Mouse (Mus musculus): ENCODE data around the gene Phc3. TPM values are rescaled to one million over a fixed set of nuclear protein-coding genes. Genes with fewer than 3 reads are reported as not detected.

Gene Phc3
- polyA plus RNA-seq, 1 experiment from 2014 or later, result 29.3 TPM

DNA sequence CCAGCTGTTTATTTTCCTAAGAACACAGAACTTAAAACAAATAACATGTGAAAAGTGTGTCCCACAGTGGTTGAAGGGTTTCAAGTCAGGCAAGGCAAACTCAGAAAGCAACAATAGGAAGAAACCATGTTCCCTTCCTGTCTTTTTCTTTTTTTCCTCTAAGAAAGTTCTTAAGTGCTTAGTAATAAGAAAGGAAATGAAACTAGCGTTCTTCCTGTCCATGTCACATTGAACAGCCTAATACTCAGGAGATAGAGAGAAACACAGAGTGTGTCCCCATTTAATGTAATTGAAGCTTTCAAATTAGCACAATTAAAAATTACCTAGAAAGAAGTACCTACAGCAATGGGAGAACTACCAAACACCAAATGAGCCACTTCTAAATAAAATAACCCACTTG lies 64.6 kb downstream of the Phc3 start:
- no peaks in the 10 kb centered on the region for H3K27me3 ChIP-seq
- in situ Hi-C loops (cut with MboI; ENCODE audit: low pct_unique_long_range_greater_than_20kb), result no loop called here
- no peak for TF ChIP-seq CTCF (IDR thresholded peaks at IDR 0.05)
- no peak for ATAC-seq
- CTCF ChIA-PET, result interaction anchor here (1.4 kb wide), 1 partner anchor 11 kb away, joined by 4 read pairs; no protein-coding TSS in a partner anchor
- POLR2A ChIA-PET, result no interaction called here
- DNase-seq (ENCODE audit: low read depth, low spot score), result no peak

DNA sequence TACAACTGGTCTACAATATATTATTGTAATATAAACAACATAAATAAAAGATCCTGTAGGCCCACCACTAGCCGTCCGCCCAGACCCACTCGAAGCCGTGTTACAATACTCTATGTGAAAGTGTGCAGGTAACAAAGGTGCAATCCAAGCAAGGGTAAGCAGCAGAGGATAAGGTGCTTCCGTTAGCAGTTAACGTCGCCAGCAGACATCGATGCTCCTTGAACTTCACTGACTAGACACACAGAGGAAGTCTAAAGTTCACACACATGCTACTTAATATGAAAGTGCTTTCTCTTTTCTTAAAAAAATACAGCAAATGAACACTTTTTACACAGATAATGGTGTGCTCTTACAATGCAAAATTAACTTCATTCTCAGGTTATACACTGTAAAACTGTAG lies 69.8 kb downstream of the Phc3 start:
- POLR2A ChIA-PET, result no interaction called here

DNA sequence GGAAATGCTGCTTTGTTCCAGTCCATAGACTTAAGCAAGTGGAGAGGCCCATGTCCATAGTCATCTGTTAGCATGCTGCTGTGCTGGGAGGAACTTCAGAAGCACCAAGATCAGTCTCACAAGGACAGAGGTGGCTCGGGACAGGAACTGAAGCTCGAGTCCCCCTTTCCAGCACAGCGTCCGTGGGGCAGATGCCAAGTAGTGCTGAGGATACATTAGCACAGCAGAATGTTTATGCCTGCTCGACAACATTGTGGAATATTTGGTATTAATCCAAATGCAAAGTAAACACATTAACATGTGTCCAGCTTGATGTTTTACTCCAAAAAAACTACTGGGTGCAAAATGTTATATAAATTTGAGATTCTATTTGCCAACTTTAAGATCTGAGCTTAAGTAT lies 72.5 kb downstream of the Phc3 start:
- no peak for ATAC-seq
- in situ Hi-C loops (cut with MboI; ENCODE audit: low pct_unique_long_range_greater_than_20kb), result no loop called here
- no peak for DNase-seq (ENCODE audit: low read depth, low spot score)
- POLR2A ChIA-PET, result no interaction called here
- no peak for TF ChIP-seq CTCF (IDR thresholded peaks at IDR 0.05)
- no peaks in the 10 kb centered on the region for H3K27me3 ChIP-seq
- CTCF ChIA-PET, result interaction anchor here (1.9 to 2.2 kb wide), 2 partner anchors 23 to 29 kb away, joined by 5 to 8 read pairs; no protein-coding TSS in a partner anchor

More for the DNA sequence above, 69.8 kb downstream of the Phc3 start:
- H3K27me3 ChIP-seq, result no peaks in the 10 kb centered on the region
- CTCF ChIA-PET, result interaction anchor here (1.0 to 1.5 kb wide), 5 partner anchors 11 to 203 kb away, joined by 3 to 5 read pairs (median 4); no protein-coding TSS in a partner anchor
- DNase-seq (ENCODE audit: low read depth, low spot score), result no peak
- in situ Hi-C loops (cut with MboI; ENCODE audit: low pct_unique_long_range_greater_than_20kb), result no loop called here
- no peak for ATAC-seq
- no peak for TF ChIP-seq CTCF (IDR thresholded peaks at IDR 0.05)

DNA sequence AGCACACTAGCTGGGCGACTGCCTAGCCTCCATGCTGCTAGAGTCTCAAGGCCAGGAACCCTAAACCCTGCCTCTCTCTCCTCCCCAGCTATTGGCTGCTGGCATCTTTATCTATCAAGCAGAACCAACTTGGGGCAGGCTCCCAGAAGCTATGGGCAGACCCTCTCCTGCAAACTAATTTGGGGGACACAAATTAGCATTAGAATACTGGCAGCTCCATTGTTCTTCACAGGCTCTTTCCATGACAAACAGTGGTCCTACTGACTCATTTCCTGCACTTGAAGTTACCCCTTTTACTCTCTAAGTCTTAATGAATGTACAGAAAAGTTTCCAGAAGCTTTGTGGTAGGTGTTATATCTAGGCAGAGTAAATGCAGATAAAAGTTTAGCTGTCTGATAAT lies 80.2 kb downstream of the Phc3 start:
- no peak for TF ChIP-seq CTCF (IDR thresholded peaks at IDR 0.05)
- DNase-seq (ENCODE audit: low read depth, low spot score) (no peak), ATAC-seq (no peak)
- H3K27me3 ChIP-seq, result no peaks in the 10 kb centered on the region
- POLR2A ChIA-PET, result no interaction called here
- in situ Hi-C loops (cut with MboI; ENCODE audit: low pct_unique_long_range_greater_than_20kb), result no loop called here
- CTCF ChIA-PET, result interaction anchor here (0.5 to 1.9 kb wide), 6 partner anchors 8 to 97 kb away, joined by 3 to 5 read pairs (median 4); no protein-coding TSS in a partner anchor

DNA sequence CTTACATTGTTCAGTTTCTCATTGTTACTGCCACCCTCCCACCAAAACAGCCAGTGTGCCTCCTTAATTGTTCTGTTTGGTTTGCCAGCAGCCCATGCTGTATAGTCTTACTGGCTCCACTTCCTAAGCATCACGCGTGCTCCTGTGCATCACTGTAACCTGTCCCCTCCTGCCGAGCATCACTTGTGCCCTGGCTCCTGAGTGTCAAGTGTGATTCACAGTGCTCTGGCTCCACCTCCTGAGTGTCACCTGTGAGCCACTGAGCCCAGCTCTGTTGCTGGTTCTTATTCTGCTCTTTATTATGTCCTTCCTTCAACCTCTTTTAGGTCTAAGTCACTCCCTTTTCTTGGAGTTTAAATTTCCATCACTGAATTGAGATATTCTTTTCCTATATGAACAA lies 81.8 kb downstream of the Phc3 start:
- in situ Hi-C loops (cut with MboI; ENCODE audit: low pct_unique_long_range_greater_than_20kb), result no loop called here
- no peaks in the 10 kb centered on the region for H3K27me3 ChIP-seq
- POLR2A ChIA-PET, result no interaction called here
- CTCF ChIA-PET, result no interaction called here
- no peak for TF ChIP-seq CTCF (IDR thresholded peaks at IDR 0.05)
- DNase-seq (ENCODE audit: low read depth, low spot score) (no peak), ATAC-seq (no peak)

DNA sequence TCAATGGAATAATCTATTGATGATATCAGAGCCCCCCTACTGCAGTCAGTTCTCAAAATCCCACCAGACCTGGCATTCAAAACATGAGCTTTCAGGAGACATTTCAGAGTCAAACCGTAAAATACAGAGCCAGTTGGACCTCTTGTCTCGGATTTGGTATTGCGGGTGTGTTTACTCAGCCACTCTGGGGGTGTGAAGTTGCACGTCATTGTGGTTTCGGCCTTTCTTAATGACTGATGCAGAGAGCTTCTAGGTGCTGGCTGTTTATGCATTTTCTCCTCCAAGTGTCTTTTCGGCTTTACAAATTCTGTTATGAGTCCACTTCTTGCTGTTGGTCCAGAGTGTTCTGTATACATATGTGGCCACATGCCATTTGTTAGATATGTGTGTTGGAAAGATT lies 92.5 kb downstream of the Phc3 start:
- in situ Hi-C loops (cut with MboI; ENCODE audit: low pct_unique_long_range_greater_than_20kb), result no loop called here
- no peaks in the 10 kb centered on the region for H3K27me3 ChIP-seq
- ChIA-PET POLR2A (no interaction called here), CTCF (interaction anchor here (0.9 kb wide), 1 partner anchor 22 kb away, joined by 3 read pairs; no protein-coding TSS in a partner anchor)
- TF ChIP-seq CTCF (IDR thresholded peaks at IDR 0.05), result no peak
- DNase-seq (ENCODE audit: low read depth, low spot score), result no peak
- no peak for ATAC-seq

DNA sequence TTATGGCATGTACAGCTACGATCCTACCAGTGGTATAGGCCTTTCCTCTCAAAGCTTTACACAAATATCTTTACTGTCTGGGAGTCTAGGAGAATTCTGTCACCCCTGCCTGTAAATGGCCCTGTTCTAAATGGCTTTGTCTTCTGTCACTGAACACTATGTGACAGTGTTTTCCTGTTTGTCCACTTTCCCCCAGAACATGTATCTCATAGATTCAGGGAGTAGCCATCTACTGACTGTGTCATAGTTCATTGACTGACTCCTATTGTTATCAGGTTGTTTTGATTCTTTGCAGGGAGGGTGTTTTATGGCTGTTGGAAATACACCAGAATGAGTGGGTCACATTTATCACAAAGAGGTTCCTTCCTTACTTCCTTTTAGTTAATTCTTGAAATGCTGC lies 99.2 kb downstream of the Phc3 start:
- TF ChIP-seq CTCF (IDR thresholded peaks at IDR 0.05), result no peak
- POLR2A ChIA-PET, result no interaction called here
- no peaks in the 10 kb centered on the region for H3K27me3 ChIP-seq
- ATAC-seq (no peak), DNase-seq (ENCODE audit: low read depth, low spot score) (no peak)
- in situ Hi-C loops (cut with MboI; ENCODE audit: low pct_unique_long_range_greater_than_20kb), result no loop called here
- CTCF ChIA-PET, result interaction anchor here (1.0 kb wide), 1 partner anchor 31 kb away, joined by 3 read pairs; no protein-coding TSS in a partner anchor

DNA sequence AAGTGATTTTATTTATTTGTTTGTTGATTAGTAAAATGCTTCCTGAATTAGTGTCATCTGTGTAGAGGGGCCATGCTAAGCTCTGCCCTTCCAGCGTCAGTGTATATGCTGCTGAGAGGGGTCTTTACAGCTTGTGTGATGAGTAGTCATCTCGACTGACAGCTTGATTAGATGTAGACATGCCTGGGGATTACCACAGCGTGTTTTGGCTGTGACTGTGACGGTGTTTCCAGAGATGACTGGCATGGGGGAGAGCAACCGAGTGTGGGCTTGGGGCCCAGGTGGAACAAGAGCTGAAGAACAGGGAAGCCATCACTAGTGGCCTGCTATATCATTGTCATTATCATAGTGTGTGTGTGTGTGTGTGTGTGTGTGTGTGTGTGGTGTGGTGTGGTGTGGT lies 100.6 kb downstream of the Phc3 start:
- DNase-seq (ENCODE audit: low read depth, low spot score) (no peak), ATAC-seq (no peak)
- TF ChIP-seq CTCF (IDR thresholded peaks at IDR 0.05), result no peak
- in situ Hi-C loops (cut with MboI; ENCODE audit: low pct_unique_long_range_greater_than_20kb), result no loop called here
- ChIA-PET POLR2A (interaction anchor here (0.5 kb wide), 1 partner anchor 178 kb away, joined by 3 read pairs; no protein-coding TSS in a partner anchor), CTCF (interaction anchor here (2.8 to 3.5 kb wide), 2 partner anchors 14 to 19 kb away, joined by 12 to 13 read pairs; partner anchors contain the start of gene Gpr160)
- no peaks in the 10 kb centered on the region for H3K27me3 ChIP-seq

DNA sequence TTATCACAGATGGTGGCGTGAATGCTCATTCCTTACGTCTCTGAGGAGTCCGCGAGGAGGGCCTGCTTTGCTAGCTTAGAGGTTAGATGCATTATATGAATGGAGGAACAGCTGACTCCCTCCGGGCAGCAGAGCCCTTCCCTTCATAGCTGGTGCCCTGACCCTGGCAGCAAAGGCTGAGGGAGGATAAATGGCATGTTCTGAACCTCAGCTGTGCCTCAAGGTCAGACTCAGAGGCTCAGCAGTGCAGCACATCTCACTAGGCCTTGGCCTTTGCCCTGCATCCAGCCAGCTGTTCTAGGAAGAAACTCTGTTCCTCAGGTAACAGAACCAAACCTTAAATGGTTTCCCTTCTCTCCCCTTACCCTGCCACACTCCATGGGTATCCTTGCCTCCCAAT lies 101.0 kb downstream of the Phc3 start:
- CTCF ChIA-PET, result interaction anchor here (2.8 to 3.5 kb wide), 2 partner anchors 13 to 19 kb away, joined by 12 to 13 read pairs; partner anchors contain the start of gene Gpr160
- TF ChIP-seq CTCF (IDR thresholded peaks at IDR 0.05), result no peak
- in situ Hi-C loops (cut with MboI; ENCODE audit: low pct_unique_long_range_greater_than_20kb), result no loop called here
- POLR2A ChIA-PET, result interaction anchor here (0.5 kb wide), 1 partner anchor 177 kb away, joined by 3 read pairs; no protein-coding TSS in a partner anchor
- DNase-seq (ENCODE audit: low read depth, low spot score) (no peak), ATAC-seq (no peak)
- no peaks in the 10 kb centered on the region for H3K27me3 ChIP-seq

DNA sequence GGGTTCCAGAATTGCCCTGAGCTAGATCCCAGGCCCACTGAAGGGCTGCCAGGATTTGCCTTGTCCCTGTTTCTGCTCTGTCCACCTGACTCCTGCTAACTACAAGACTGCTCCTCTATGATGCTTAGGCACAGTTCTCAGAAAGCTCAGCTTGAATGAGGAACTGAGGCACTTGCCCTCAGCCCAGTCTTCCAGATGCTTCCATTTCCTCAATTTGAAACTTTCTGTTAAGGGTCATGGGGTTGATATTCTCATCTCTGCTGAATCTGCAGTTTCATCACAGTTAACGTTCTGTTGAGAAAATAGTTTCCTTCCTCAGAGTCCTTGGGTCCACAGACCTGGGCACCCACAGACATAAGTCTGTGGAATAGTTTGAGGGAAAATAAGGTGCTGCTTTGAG lies 104.6 kb downstream of the Phc3 start:
- DNase-seq (ENCODE audit: low read depth, low spot score) (no peak), ATAC-seq (no peak)
- in situ Hi-C loops (cut with MboI; ENCODE audit: low pct_unique_long_range_greater_than_20kb), result no loop called here
- H3K27me3 ChIP-seq, result no peaks in the 10 kb centered on the region
- ChIA-PET CTCF (interaction anchor here (1.1 kb wide), 1 partner anchor 17 kb away, joined by 3 read pairs; no protein-coding TSS in a partner anchor), POLR2A (no interaction called here)
- TF ChIP-seq CTCF (IDR thresholded peaks at IDR 0.05), result no peak

DNA sequence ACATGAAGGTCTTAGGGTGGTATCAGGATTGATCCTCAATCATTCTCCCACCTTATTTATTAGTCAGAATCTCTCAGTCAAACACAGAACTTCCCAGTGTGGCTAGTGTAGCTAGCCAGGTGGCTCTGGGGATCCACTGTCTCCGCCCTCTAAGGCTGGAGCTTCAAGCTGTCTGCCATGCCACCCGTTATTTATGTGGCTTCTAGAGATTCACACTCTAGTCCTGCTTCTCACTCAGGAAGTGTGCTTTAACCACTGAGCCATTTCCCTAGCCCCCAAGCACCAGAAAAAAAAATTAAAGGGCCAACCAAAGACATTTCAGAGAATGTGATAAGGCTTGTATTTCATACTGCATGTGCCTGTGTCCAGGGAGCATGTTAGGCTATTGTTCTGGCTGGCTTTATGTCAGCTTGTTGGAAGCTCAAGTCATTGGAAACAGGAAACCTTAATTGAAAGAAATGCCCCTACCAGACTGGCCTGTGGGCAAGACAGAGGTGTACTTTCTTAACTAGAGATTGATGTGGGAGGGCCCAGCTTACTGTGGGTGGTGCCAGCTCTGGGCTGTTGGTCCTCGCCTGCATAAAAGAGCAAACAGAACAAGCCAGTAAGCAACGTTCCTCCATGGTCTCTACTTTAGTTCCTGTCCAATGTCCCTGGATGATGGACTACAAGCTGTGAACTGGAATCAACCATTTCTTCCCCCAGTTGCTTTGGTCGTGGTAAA lies 105.3 kb downstream of the Phc3 start:
- ChIA-PET POLR2A (interaction anchor here (0.6 kb wide), 1 partner anchor 11 kb away, joined by 3 read pairs; no protein-coding TSS in a partner anchor), CTCF (interaction anchor here (1.1 kb wide), 1 partner anchor 18 kb away, joined by 3 read pairs; no protein-coding TSS in a partner anchor)
- no peak for DNase-seq (ENCODE audit: low read depth, low spot score)
- TF ChIP-seq CTCF (IDR thresholded peaks at IDR 0.05), result no peak
- H3K27me3 ChIP-seq, result no peaks in the 10 kb centered on the region
- in situ Hi-C loops (cut with MboI; ENCODE audit: low pct_unique_long_range_greater_than_20kb), result no loop called here
- no peak for ATAC-seq

All from Patski (cell line).